Mouse (Mus musculus) embryonic facial prominence, embryonic 11.5 days (tissue): ENCODE measurements around the gene Dido1. TPM values are rescaled to one million over a fixed set of nuclear protein-coding genes. Genes with fewer than 3 reads are reported as not detected.
"Not testable (repeated sequence)": the region's sequence is repeated elsewhere in the genome, so short reads cannot be mapped to it uniquely, and the experiment has no call there.

Experiments used
- ATAC-seq: fragments of 200-750 bp; cut with Nextera tagmentation; replicated peaks from 2 replicates; pipeline ENCODE4 v1.8.0; 2017; ENCODE audit warnings: low read depth; ENCODE audit not compliant: insufficient number of reproducible peaks, low FRiP score, low TSS enrichment
- DNase-seq: peaks from one replicate; pipeline ENCODE4 v3.0.0-alpha.2; 2015; ENCODE audit warnings: low spot score
- H3K27ac ChIP-seq: fragments of 300-500 bp; sonication (generic); replicated peaks from 2 replicates; pipeline ENCODE4 v1.5.1; 2014; ENCODE audit warnings: mild to moderate bottlenecking, low read depth, low read length, control low read depth
- H3K27me3 ChIP-seq: fragments of 300-500 bp; sonication (generic); 2 replicates; pipeline ENCODE4 v1.6.1; 2014; ENCODE audit warnings: mild to moderate bottlenecking, low read length, moderate library complexity, mixed read lengths; ENCODE audit not compliant: control insufficient read depth, insufficient read depth
- H3K36me3 ChIP-seq: fragments of 300-500 bp; sonication (generic); replicated peaks from 2 replicates; pipeline ENCODE4 v1.6.1; 2014; ENCODE audit warnings: low read depth, mild to moderate bottlenecking, low read length, moderate library complexity, mixed read lengths; ENCODE audit not compliant: control insufficient read depth, insufficient read depth
- H3K4me1 ChIP-seq: fragments of 300-500 bp; sonication (generic); 2 replicates; pipeline ENCODE4 v1.6.1; 2014; ENCODE audit warnings: low read length, mixed read lengths; ENCODE audit not compliant: control insufficient read depth, insufficient read depth
- H3K4me2 ChIP-seq: fragments of 300-500 bp; sonication (generic); 2 replicates; pipeline ENCODE4 v1.6.1; 2014; ENCODE audit warnings: low read depth, mild to moderate bottlenecking, control low read depth, low read length, moderate library complexity
- H3K4me3 ChIP-seq: fragments of 300-500 bp; sonication (generic); 2 replicates; pipeline ENCODE4 v1.5.1; 2014; ENCODE audit warnings: low read depth, low read length, control low read depth
- H3K9ac ChIP-seq: fragments of 300-500 bp; sonication (generic); replicated peaks from 2 replicates; pipeline ENCODE4 v1.6.1; 2014; ENCODE audit warnings: mild to moderate bottlenecking, control low read depth, low read length
- H3K9me3 ChIP-seq: fragments of 300-500 bp; sonication (generic); replicated peaks from 2 replicates; pipeline ENCODE4 v1.6.1; 2016; ENCODE audit warnings: mild to moderate bottlenecking, low read length, inconsistent platforms, mixed read lengths; ENCODE audit not compliant: control insufficient read depth
- WGBS: fragments of 180-500 bp; shearing (Covaris S2); extraction: QIAGEN DNeasy Blood & Tissue Kit; methylation state at CpG from one replicate; pipeline ENCODE4 v1.1.7; 2014; 5-methylcytosine and 5-hydroxymethylcytosine counted together
- polyA plus RNA-seq: library from polyadenylated mRNA; unstranded; fragments of >200 nt; fragmentation: Nextera tagmentation; extraction: Ambion mirVana; gene quantifications from 2 replicates; pipeline ENCODE4 v1.2.1, GENCODE M21; 2014

The Dido1 gene
- polyA plus RNA-seq, 1 experiment from 2014 or later: 28.3 TPM

DNA sequence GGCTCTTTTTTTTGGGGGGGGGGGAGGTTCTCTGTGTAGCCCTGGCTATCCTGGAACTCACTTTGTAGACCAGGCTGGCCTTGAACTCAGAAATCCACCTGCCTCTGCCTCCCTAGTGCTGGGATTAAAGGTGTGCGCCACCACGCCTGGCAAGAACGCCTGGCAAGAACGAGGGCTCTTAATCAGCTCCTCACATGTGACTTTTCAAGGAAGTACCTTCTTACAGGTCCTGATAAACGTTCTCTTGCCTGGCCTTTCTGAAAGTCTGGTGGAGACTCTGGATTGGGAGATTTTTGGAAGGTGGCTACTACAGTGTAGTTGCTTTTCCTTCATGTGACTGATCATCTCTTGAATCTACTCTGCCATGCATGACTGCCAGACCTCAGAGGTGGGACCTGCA lies 12.9 kb upstream of the Dido1 start:
- not testable (repeated sequence) for H3K4me2 ChIP-seq, H3K36me3 ChIP-seq, DNase-seq, H3K4me3 ChIP-seq, H3K9me3 ChIP-seq, H3K4me1 ChIP-seq, H3K27ac ChIP-seq, ATAC-seq, H3K27me3 ChIP-seq, H3K9ac ChIP-seq
- WGBS: 91% methylated on average over 5 of the region's 5 CpGs

DNA sequence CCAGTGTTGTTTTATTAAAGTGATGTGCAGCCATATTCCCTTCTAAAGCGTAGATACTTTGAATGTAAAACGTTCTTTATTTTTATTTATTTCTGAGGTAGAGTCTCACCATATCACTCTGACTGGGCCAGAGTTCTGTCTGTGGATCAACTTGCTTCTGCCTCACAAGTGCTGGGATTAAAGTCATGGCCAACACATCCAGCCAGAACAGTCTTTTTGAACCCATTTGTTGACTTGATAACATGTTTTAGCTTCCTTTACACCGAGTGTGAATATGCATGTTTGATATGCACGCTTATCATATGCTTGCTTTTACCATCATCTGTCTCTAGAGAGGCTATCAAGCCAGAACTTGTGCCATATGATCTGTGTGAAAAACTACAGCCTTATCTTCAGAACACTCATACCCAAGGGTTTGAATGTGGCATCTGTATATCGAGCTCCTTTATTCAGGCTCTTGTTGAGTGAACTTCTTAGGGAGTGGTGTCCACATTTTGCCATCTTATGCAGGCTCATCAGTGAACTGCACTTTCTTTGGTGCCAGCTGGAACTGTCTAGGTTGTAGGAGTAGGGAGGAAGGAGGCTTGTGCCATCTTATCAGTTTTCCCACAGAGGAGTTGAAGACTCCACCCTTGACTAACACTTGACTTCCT lies 2.4 kb upstream of the Dido1 start:
- WGBS: 95% methylated on average over 5 of the region's 5 CpGs
- DNase-seq (no peak), ATAC-seq (no peak)
- Histone ChIP-seq H3K36me3 (peaks cover 2% of the 10 kb centered on the region; the same call in 1 of the 2 replicates), H3K4me1 (peaks cover 6% of the 10 kb centered on the region), H3K9ac (no peak overlapping the region), H3K27me3 (no peaks in the 10 kb centered on the region), H3K4me3 (no peak overlapping the region), H3K9me3 (no peaks in the 10 kb centered on the region), H3K4me2 (no peak overlapping the region), H3K27ac (no peak overlapping the region)

DNA sequence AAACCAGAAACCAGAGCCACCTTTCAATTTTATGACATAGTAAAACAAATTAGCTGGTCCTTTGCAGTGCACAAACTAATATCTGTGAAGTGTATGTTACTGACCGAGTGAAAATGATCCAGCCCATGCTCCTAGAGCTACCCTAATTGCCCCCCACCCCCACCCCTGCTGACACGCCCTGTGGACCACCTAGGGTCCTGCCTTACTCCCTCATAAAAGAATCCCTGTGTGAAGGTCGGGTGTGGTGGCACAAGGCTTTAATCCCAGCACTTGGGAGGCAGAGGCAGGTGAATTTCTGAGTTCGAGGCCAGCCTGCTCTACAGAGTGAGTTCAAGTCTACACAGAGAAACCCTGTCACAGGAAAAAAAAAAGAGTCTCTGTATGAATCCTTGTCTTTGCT lies 1.7 kb upstream of the Dido1 start:
- ATAC-seq: no peak
- H3K4me2 ChIP-seq: peak overlapping the region; percentile 66
- H3K36me3 ChIP-seq: peaks cover 2% of the 10 kb centered on the region; the same call in 1 of the 2 replicates
- H3K9ac ChIP-seq: no peak overlapping the region; the same call in 1 of the 2 replicates
- H3K9me3 ChIP-seq: no peaks in the 10 kb centered on the region
- H3K4me3 ChIP-seq: peak overlapping the region; percentile 100
- DNase-seq: no peak
- no peaks in the 10 kb centered on the region for H3K27me3 ChIP-seq
- H3K4me1 ChIP-seq: peaks cover 6% of the 10 kb centered on the region
- WGBS: 70% methylated on average over 4 of the region's 4 CpGs
- no peak overlapping the region for H3K27ac ChIP-seq

DNA sequence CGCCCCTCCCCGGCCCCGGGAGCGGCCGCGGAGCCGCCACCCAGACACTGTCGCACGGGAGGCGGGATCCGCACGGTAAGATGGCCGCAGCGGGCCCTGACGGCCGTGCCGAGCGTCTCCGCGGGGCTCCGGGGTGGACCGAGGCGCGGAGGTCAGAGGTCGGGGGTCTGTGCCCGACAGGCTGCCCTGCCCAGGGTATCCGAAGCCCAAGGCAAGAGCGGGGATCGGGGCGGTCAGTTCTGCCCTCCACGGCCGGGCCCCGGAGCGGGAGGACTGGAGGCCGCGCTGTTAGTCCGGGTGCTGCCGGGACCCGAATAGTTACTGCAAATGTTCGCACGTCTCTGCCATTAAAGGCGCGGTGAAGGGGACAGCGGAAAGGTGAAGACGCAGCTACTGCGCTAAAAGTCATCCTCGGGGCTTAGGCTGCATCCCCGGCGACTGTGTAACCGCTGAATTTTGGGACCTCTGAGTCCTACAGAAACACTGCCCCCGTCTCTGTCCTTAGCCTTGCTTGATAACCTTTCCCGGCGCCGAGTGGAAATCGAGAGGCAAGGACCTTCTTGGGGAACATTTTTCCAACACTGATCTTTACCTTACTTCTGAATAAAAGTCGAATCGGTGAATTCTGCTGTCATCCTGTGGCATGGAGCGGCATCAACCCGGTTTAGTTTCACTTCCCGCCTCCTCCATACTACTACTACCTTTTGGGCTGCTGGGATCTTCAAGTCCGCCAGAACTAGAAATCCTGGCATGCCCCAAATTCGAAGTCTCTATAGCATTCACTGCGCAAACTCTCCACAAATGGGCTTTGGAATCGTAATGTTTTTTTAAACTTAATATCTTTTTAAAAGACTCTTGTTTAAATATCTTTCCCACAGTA lies 717 bp upstream of the Dido1 start:
- Histone ChIP-seq H3K36me3 (peaks cover 2% of the 10 kb centered on the region; the same call in 1 of the 2 replicates), H3K4me2 (peak overlapping the region; percentile 66), H3K27me3 (no peaks in the 10 kb centered on the region), H3K4me3 (peak overlapping the region; percentile 100), H3K27ac (peak overlapping the region; percentile 79), H3K9ac (peak overlapping the region; percentile 98), H3K9me3 (no peaks in the 10 kb centered on the region), H3K4me1 (peaks cover 6% of the 10 kb centered on the region)
- no peak for DNase-seq
- ATAC-seq: peak; percentile 70
- WGBS: 3% methylated on average over 56 of the region's 64 CpGs

DNA sequence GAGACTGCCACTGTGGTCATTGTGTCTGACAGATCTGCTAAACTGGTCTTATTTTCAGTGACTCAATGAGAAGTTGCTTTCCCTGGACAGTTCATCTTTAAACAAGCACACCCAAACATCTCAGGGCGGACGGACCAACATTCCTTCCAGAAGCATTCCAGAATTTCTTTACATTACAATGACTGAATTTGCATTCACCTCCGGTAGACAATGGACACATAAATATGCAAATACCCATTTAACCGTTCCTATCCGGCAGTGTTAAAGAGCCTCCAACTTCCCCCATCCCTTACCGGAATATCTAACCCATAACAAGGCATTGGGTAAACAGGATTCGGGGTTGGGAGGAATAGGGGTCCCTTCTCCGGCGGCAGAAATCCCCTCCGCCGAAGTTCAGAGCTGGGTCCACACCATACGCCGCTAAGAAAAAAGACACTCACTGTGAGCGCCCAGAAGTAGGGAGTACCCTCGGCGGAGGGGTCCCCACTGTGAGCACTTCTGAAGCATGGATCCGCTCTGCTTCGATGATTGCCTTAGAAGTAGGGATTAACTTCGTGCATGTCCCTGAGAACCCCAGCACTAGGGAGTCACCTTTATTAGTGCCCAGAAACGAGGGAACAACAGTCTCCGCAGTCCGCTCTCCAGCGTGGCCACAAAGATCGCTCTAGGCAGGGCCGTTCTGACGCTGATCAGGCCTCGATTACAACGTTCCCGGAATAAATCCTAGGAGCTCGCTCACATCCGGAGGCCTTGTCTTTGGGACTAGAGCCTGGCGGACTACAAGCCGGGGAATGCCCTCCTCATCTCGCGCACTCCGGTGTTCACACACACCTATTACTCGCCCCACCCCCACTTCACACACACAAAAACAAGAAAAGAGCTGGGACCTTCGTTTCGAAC lies 526 bp downstream of the Dido1 start:
- WGBS: under 1% methylated on average over 39 of the region's 39 CpGs
- ATAC-seq (peak; percentile 57; the same call in 1 of the 2 replicates), DNase-seq (no peak)
- H3K9ac ChIP-seq: peak overlapping the region; percentile 93
- peaks cover 6% of the 10 kb centered on the region for H3K4me1 ChIP-seq
- H3K27me3 ChIP-seq: no peaks in the 10 kb centered on the region
- peaks cover 2% of the 10 kb centered on the region; the same call in 1 of the 2 replicates for H3K36me3 ChIP-seq
- no peaks in the 10 kb centered on the region for H3K9me3 ChIP-seq
- peak overlapping the region; percentile 100 for H3K4me3 ChIP-seq
- H3K4me2 ChIP-seq: peak overlapping the region; percentile 73
- H3K27ac ChIP-seq: peak overlapping the region; percentile 60

DNA sequence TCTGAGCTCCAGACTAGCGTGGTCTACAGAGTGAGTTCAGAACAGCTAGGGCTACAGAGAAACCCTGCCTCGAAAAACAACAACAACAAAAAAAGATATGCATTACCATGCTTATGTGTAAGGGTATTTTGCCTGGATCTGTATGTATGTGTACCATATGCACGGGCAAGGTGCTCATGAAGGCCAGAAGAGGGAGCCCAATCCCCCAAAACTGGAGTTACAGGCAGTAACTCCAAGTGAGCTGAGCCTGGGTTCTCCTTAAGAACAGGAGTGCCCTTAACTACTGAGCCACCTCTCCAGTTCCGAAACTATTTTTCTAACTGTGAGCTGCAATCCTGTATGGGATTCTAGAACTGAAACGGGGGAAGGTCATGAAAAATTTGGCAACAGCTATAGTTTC lies 3.8 kb downstream of the Dido1 start:
- H3K4me1 ChIP-seq: peaks cover under 1% of the 10 kb centered on the region; the same call in 1 of the 2 replicates
- H3K36me3 ChIP-seq: no peaks in the 10 kb centered on the region
- no peaks in the 10 kb centered on the region for H3K9me3 ChIP-seq
- no peak overlapping the region for H3K9ac ChIP-seq
- ATAC-seq (no peak), DNase-seq (no peak)
- H3K27ac ChIP-seq: no peak overlapping the region
- H3K27me3 ChIP-seq: no peaks in the 10 kb centered on the region
- no peak overlapping the region for H3K4me2 ChIP-seq
- 89% methylated on average over 5 of the region's 5 CpGs for WGBS
- no peak overlapping the region for H3K4me3 ChIP-seq

DNA sequence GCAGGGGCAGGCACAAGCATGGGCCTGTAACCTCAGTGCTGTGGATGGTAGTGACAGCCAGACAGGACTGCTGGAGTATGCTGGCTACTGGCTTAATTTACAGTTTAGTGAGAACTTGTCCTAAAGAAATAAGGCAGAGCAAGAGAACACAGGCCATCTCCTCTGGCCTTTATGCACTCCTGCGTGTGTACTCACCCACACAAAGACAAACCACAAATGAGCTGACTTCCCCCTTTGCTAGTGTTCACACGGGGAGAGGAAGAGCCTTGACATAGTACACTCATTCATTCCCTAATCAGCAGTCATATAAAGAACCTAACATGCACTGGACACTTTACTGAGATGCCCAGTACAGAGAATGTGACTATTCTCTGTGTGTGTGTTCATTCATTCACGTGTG lies 4.7 kb downstream of the Dido1 start:
- ATAC-seq (no peak), DNase-seq (no peak)
- Histone ChIP-seq H3K4me2 (no peak overlapping the region), H3K4me3 (no peak overlapping the region), H3K27ac (no peak overlapping the region), H3K9me3 (no peaks in the 10 kb centered on the region), H3K36me3 (no peaks in the 10 kb centered on the region), H3K4me1 (no peaks in the 10 kb centered on the region; the same call in 1 of the 2 replicates), H3K27me3 (no peaks in the 10 kb centered on the region), H3K9ac (no peak overlapping the region)
- WGBS: 89% methylated on average over 3 of the region's 3 CpGs
